Mouse (Mus musculus): Measurements from ENCODE around the gene Tcp1. TPM values are rescaled to one million over a fixed set of nuclear protein-coding genes. Genes with fewer than 3 reads are reported as not detected.

Gene Tcp1
- polyA plus RNA-seq, 1 experiment from 2014 or later: 444 TPM

DNA sequence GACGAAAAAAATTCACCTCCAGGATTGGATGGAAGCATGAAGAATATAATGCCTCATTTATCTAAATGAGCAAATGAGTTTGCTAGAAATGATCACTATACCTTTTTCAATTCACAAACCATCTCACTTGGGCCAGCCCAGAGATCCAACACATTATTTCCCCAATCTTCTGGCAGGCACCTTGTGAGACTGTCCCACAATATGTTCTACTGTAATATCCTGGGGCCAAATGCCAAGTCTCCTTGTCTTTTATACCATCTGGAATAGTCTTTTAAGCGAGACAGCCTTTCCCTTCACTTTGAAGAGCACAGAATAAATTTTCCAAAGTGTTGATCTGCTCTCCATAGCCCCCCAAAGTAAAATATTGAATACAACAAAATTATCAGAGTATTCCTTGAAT lies 58.4 kb downstream of the Tcp1 start:
- Histone ChIP-seq H3K9ac (replicated peaks; ENCODE audit: low read depth, low read length) (no peak overlapping the region), H3K4me2 (replicated peaks; ENCODE audit: low read depth, low read length) (no peak overlapping the region), H3K9me3 (ENCODE audit: control insufficient read depth, low read depth, low read length) (no peaks in the 10 kb centered on the region), H3K4me3 (ENCODE audit: low read depth, low read length) (no peak overlapping the region), H3K36me3 (ENCODE audit: control insufficient read depth, insufficient read depth, low read length) (peaks cover 38% of the 10 kb centered on the region), H3K4me1 (ENCODE audit: control insufficient read depth, insufficient read depth, low read length) (no peaks in the 10 kb centered on the region), H3K27ac (ENCODE audit: low read length) (no peak overlapping the region), H3K27me3 (ENCODE audit: control insufficient read depth, insufficient read depth, low read length) (no peaks in the 10 kb centered on the region)
- ATAC-seq (ENCODE audit: insufficient number of reproducible peaks, insufficient read depth, low FRiP score, low read depth): no peak
- WGBS: 80% methylated on average over 2 of the region's 2 CpGs

Other genes with a start within 250 kb of the Tcp1 start
- gene Slc22a1, start 239.9 kb upstream of the Tcp1 start, polyA plus RNA-seq (2014; fragmentation: Nextera tagmentation; extraction: Ambion mirVana): 0.90 TPM in 1 of 2 replicates, not detected in the other
- 46.0 and 51.7 TPM in 2 replicates for gene Igf2r, start 146.0 kb upstream of the Tcp1 start, polyA plus RNA-seq (2014; fragmentation: Nextera tagmentation; extraction: Ambion mirVana)
- gene Mas1, start 47.6 kb upstream of the Tcp1 start, polyA plus RNA-seq (2014; fragmentation: Nextera tagmentation; extraction: Ambion mirVana): 1.7 and 2.0 TPM in 2 replicates
- gene Mrgprh, start 39.7 kb upstream of the Tcp1 start, polyA plus RNA-seq (2014; fragmentation: Nextera tagmentation; extraction: Ambion mirVana): not detected in 2 replicates
- 1.5 and 2.9 TPM in 2 replicates for gene Pnldc1, start 5.5 kb upstream of the Tcp1 start, polyA plus RNA-seq (2014; fragmentation: Nextera tagmentation; extraction: Ambion mirVana)
- gene Mrpl18, start 644 bp downstream of the Tcp1 start, polyA plus RNA-seq (2014; fragmentation: Nextera tagmentation; extraction: Ambion mirVana): 140 and 152 TPM in 2 replicates
- 1.4 and 2.4 TPM in 2 replicates for gene Acat3, start 24.9 kb downstream of the Tcp1 start, polyA plus RNA-seq (2014; fragmentation: Nextera tagmentation; extraction: Ambion mirVana)
- gene Acat2, start 45.0 kb downstream of the Tcp1 start, polyA plus RNA-seq (2014; fragmentation: Nextera tagmentation; extraction: Ambion mirVana): 90.8 and 97.7 TPM in 2 replicates
- gene Wtap, start 78.5 kb downstream of the Tcp1 start, polyA plus RNA-seq (2014; fragmentation: Nextera tagmentation; extraction: Ambion mirVana): 138 and 146 TPM in 2 replicates
- 110 and 125 TPM in 2 replicates for gene Sod2, start 91.1 kb downstream of the Tcp1 start, polyA plus RNA-seq (2014; fragmentation: Nextera tagmentation; extraction: Ambion mirVana)
- gene Gpr31b, start 136.6 kb downstream of the Tcp1 start, polyA plus RNA-seq (2014; fragmentation: Nextera tagmentation; extraction: Ambion mirVana): 0.20 TPM in 1 of 2 replicates, not detected in the other
- gene Tcp10b, start 145.4 kb downstream of the Tcp1 start, polyA plus RNA-seq (2014; fragmentation: Nextera tagmentation; extraction: Ambion mirVana): 0.14 and 0.22 TPM in 2 replicates
- gene Unc93a, start 216.1 kb downstream of the Tcp1 start, polyA plus RNA-seq (2014; fragmentation: Nextera tagmentation; extraction: Ambion mirVana): not detected in 2 replicates